Mouse (Mus musculus): ENCODE measurements around the gene Kif22.

The Kif22 gene

DNA sequence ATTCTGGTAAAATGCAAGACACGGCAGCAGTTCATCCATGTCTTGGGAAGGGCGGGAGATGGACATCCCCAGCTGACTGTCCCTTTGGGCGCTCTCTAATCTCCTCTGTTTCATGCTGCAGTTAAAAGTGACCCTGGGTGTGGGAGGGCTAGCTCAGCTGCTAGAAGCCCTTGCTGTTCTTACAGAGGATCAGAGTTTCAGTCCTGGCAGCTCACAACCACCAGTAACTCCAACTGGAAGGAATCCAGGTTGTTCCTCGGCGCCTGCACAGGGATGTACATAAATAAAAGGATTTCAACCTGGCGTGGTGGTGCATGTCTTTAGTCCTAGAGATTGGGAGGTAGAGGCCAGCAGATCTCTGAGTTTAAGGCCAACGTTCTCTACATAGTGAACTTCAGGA, 59.2 kb downstream of the Kif22 start:
- no peak for DNase-seq

- no peak for DNase-seq
Observed at GRCm38 (mm10) chr7:126982054-126982453, 60.2 kb downstream of the Kif22 start.

DNA sequence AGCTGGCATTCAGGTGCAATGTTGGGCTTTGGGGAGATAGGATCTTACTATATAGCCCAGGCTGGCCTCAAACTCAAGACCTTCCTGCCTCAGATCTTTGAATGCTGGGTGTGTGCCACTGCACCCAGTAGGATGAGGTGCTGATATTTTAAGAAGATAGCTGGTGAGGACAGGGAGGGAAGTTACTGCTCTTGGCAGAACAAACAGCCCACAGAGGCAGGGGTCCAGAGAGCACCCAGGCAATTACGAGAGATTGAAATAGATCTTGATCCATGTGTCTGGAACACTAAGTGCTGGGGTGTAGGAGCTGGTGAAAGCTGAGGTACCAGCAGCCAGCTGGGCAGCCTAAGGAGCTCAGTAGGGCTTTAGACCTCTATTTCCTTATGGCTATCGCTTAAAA, 60.7 kb downstream of the Kif22 start:
- DNase-seq, result no peak

- DNase-seq, result no peak
Observed at GRCm38 (mm10) chr7:126978841-126979240, 63.4 kb downstream of the Kif22 start.

Measured in B cell, adult 2 months (primary cell).